Mouse (Mus musculus) liver, embryonic 16.5 days (tissue): ENCODE results near the gene Reck. TPM values are rescaled to one million over a fixed set of nuclear protein-coding genes. Genes with fewer than 3 reads are reported as not detected.

ENCODE experiments used
- ATAC-seq: fragments of 200-750 bp; cut with Nextera tagmentation; 2 replicates; pipeline ENCODE4 v1.8.0; 2017; ENCODE audit warnings: low read depth, mild to moderate bottlenecking, moderate number of reproducible peaks, moderate library complexity
- H3K27ac ChIP-seq: fragments of 300-500 bp; sonication (generic); 2 replicates; pipeline ENCODE4 v1.5.1; 2014; ENCODE audit warnings: mild to moderate bottlenecking, low read length
- H3K27me3 ChIP-seq: fragments of 300-500 bp; sonication (generic); 2 replicates; pipeline ENCODE4 v1.6.1; 2014; ENCODE audit warnings: low read depth, low read length, mixed read lengths; ENCODE audit not compliant: control insufficient read depth, insufficient read depth
- H3K36me3 ChIP-seq: fragments of 300-500 bp; sonication (generic); 2 replicates; pipeline ENCODE4 v1.6.1; 2014; ENCODE audit warnings: mild to moderate bottlenecking; ENCODE audit not compliant: control insufficient read depth, insufficient read depth
- H3K4me1 ChIP-seq: fragments of 300-500 bp; sonication (generic); 2 replicates; pipeline ENCODE4 v1.6.1; 2014; ENCODE audit warnings: low read depth, low read length, mixed read lengths; ENCODE audit not compliant: control insufficient read depth
- H3K4me2 ChIP-seq: fragments of 300-500 bp; sonication (generic); 2 replicates; pipeline ENCODE4 v1.6.1; 2014; ENCODE audit warnings: low read depth, low read length, mixed read lengths
- H3K4me3 ChIP-seq: fragments of 300-500 bp; sonication (generic); 2 replicates; pipeline ENCODE4 v1.5.1; 2014; ENCODE audit warnings: low read depth, mild to moderate bottlenecking, low read length
- H3K9ac ChIP-seq: fragments of 300-500 bp; sonication (generic); 2 replicates; pipeline ENCODE4 v1.6.1; 2014; ENCODE audit warnings: low read depth, low read length
- H3K9me3 ChIP-seq: fragments of 300-500 bp; sonication (generic); replicated peaks from 2 replicates; pipeline ENCODE4 v1.6.1; 2016; ENCODE audit warnings: low read length; ENCODE audit not compliant: control insufficient read depth
- WGBS: fragments of 180-500 bp; shearing (Covaris S2); extraction: QIAGEN DNeasy Blood & Tissue Kit; methylation state at CpG from one replicate; pipeline ENCODE4 v1.1.7; 2014; ENCODE audit not compliant: insufficient replicate concordance; 5-methylcytosine and 5-hydroxymethylcytosine counted together
- polyA plus RNA-seq: library from polyadenylated mRNA; unstranded; fragments of >200 nt; fragmentation: Nextera tagmentation; extraction: Ambion mirVana; gene quantifications from 2 replicates; pipeline ENCODE4 v1.2.1, GENCODE M21; 2015

Reck gene
- polyA plus RNA-seq, 1 experiment from 2014 or later, result 2.1 TPM

- Histone ChIP-seq H3K36me3 (no peaks in the 10 kb centered on the region), H3K27me3 (no peaks in the 10 kb centered on the region), H3K4me3 (no peak overlapping the region), H3K4me1 (no peaks in the 10 kb centered on the region; the same call in 1 of the 2 replicates), H3K4me2 (no peak overlapping the region), H3K27ac (no peak overlapping the region), H3K9me3 (no peaks in the 10 kb centered on the region), H3K9ac (no peak overlapping the region)
- WGBS, result 4% methylated on average over 3 of the region's 3 CpGs
- ATAC-seq, result peak; percentile 50; the same call in 1 of the 2 replicates
Measured at GRCm38 (mm10) chr4:43925779-43926178, 50.4 kb downstream of the Reck start.

- H3K27me3 ChIP-seq, result no peaks in the 10 kb centered on the region
- H3K36me3 ChIP-seq, result no peaks in the 10 kb centered on the region
- H3K9ac ChIP-seq, result no peak overlapping the region
- H3K27ac ChIP-seq, result no peak overlapping the region
- no peak for ATAC-seq
- no peaks in the 10 kb centered on the region; the same call in 1 of the 2 replicates for H3K4me1 ChIP-seq
- H3K4me3 ChIP-seq, result no peak overlapping the region
- no peak overlapping the region for H3K4me2 ChIP-seq
- no peaks in the 10 kb centered on the region for H3K9me3 ChIP-seq
- WGBS, result 78% methylated on average over 3 of the region's 3 CpGs
Measured at GRCm38 (mm10) chr4:43927826-43928225, 52.5 kb downstream of the Reck start.

GRCm38 (mm10) chr4:43931877-43932276 is 56.5 kb downstream of the Reck start:
- Histone ChIP-seq H3K4me3 (no peak overlapping the region), H3K27ac (no peak overlapping the region), H3K27me3 (no peaks in the 10 kb centered on the region), H3K9me3 (no peaks in the 10 kb centered on the region), H3K9ac (no peak overlapping the region), H3K36me3 (no peaks in the 10 kb centered on the region), H3K4me1 (peaks cover 4% of the 10 kb centered on the region), H3K4me2 (no peak overlapping the region)
- 0 out of 2 replicates have a peak, but pooled peaks have one; percentile 27 for ATAC-seq
- WGBS, result 40% methylated on average over 4 of the region's 4 CpGs

- no peaks in the 10 kb centered on the region for H3K36me3 ChIP-seq
- no peak for ATAC-seq
- peaks cover 7% of the 10 kb centered on the region for H3K4me1 ChIP-seq
- WGBS, result 77% methylated on average over 4 of the region's 4 CpGs
- no peak overlapping the region for H3K4me2 ChIP-seq
- H3K4me3 ChIP-seq, result no peak overlapping the region
- no peaks in the 10 kb centered on the region for H3K27me3 ChIP-seq
- H3K27ac ChIP-seq, result no peak overlapping the region
- no peak overlapping the region for H3K9ac ChIP-seq
- H3K9me3 ChIP-seq, result no peaks in the 10 kb centered on the region
Measured at GRCm38 (mm10) chr4:43936186-43936585, 60.9 kb downstream of the Reck start.

- no peak overlapping the region for H3K4me3 ChIP-seq
- H3K36me3 ChIP-seq, result no peaks in the 10 kb centered on the region
- 29% methylated on average over 14 of the region's 14 CpGs for WGBS
- ATAC-seq, result peak; percentile 47; the same call in 1 of the 2 replicates
- peak overlapping the region; percentile 59 for H3K27ac ChIP-seq
- peaks cover 7% of the 10 kb centered on the region for H3K4me1 ChIP-seq
- no peaks in the 10 kb centered on the region for H3K9me3 ChIP-seq
- H3K27me3 ChIP-seq, result no peaks in the 10 kb centered on the region
- H3K4me2 ChIP-seq, result peak overlapping the region; percentile 27; the same call in 1 of the 2 replicates
- H3K9ac ChIP-seq, result no peak overlapping the region
Measured at GRCm38 (mm10) chr4:43936749-43937674, 61.7 kb downstream of the Reck start.

GRCm38 (mm10) chr4:43941315-43941714 is 66.0 kb downstream of the Reck start:
- H3K4me1 ChIP-seq, result peaks cover 6% of the 10 kb centered on the region; the same call in 1 of the 2 replicates
- no peak overlapping the region for H3K4me2 ChIP-seq
- no peaks in the 10 kb centered on the region for H3K36me3 ChIP-seq
- no peaks in the 10 kb centered on the region for H3K9me3 ChIP-seq
- no peaks in the 10 kb centered on the region for H3K27me3 ChIP-seq
- H3K9ac ChIP-seq, result no peak overlapping the region
- no peak overlapping the region for H3K4me3 ChIP-seq
- no peak overlapping the region for H3K27ac ChIP-seq
- 74% methylated on average over 5 of the region's 5 CpGs for WGBS
- no peak for ATAC-seq

- Histone ChIP-seq H3K9ac (no peak overlapping the region), H3K27ac (no peak overlapping the region), H3K4me1 (no peaks in the 10 kb centered on the region), H3K27me3 (no peaks in the 10 kb centered on the region), H3K36me3 (no peaks in the 10 kb centered on the region), H3K9me3 (no peaks in the 10 kb centered on the region), H3K4me2 (no peak overlapping the region), H3K4me3 (no peak overlapping the region)
- ATAC-seq, result no peak
- WGBS, result 83% methylated on average over 8 of the region's 8 CpGs
Measured at GRCm38 (mm10) chr4:43942421-43942820, 67.1 kb downstream of the Reck start.

GRCm38 (mm10) chr4:43947571-43947970 is 72.2 kb downstream of the Reck start:
- Histone ChIP-seq H3K9ac (no peak overlapping the region), H3K27ac (no peak overlapping the region)
- WGBS, result 77% methylated on average over 2 of the region's 2 CpGs

GRCm38 (mm10) chr4:43957292-43957845 is 82.0 kb downstream of the Reck start, which contains the start of gene Glipr2:
Gene Glipr2 (plus strand): TSS chr4:43957401.
- Histone ChIP-seq H3K4me2 (peak within 1 kb of the TSS; percentile 93), H3K27me3 (no peaks in the 10 kb centered on the region), H3K4me1 (peaks cover 46% of the 10 kb centered on the region), H3K9me3 (no peaks in the 10 kb centered on the region), H3K36me3 (no peaks in the 10 kb centered on the region), H3K9ac (peak within 1 kb of the TSS; percentile 75), H3K27ac (peak within 1 kb of the TSS; percentile 74), H3K4me3 (peak within 1 kb of the TSS; percentile 72)
- WGBS, result under 1% methylated on average over 45 of the region's 45 CpGs
- ATAC-seq, result peak; percentile 78

More at GRCm38 (mm10) chr4:43947571-43947970, 72.2 kb downstream of the Reck start:
- ATAC-seq, result no peak
- H3K36me3 ChIP-seq, result no peaks in the 10 kb centered on the region
- no peak overlapping the region for H3K4me2 ChIP-seq
- no peaks in the 10 kb centered on the region for H3K27me3 ChIP-seq
- H3K4me3 ChIP-seq, result no peak overlapping the region
- H3K4me1 ChIP-seq, result no peaks in the 10 kb centered on the region
- no peaks in the 10 kb centered on the region for H3K9me3 ChIP-seq
